Mouse (Mus musculus): ENCODE measurements at regions not wholly inside any gene's neighbourhood (a gene's known extent, or its start where the extent isn't known, plus 50 kb on each side); places are given as distances from the start of the nearest gene placed in this dataset.

GRCm38 (mm10) chr8:86159074-86159783 is 318.5 kb downstream of the Phkb start:
- DNase-seq, result no peak

GRCm38 (mm10) chr8:86147586-86147985 is 306.8 kb downstream of the Phkb start:
- no peak for DNase-seq

GRCm38 (mm10) chr8:86125244-86125643 is 284.5 kb downstream of the Phkb start:
- DNase-seq, result peak; percentile 89

- peak; percentile 26 for DNase-seq
These were observed 283.9 kb downstream of the Phkb start for GRCm38 (mm10) chr8:86124655-86125054.
